Mouse (Mus musculus): Measurements from ENCODE around the gene Wipi1. TPM values are rescaled to one million over a fixed set of nuclear protein-coding genes. Genes with fewer than 3 reads are reported as not detected.

Wipi1 gene
- polyA plus RNA-seq, 1 experiment = 7.0 TPM

- H3K27ac ChIP-seq (ENCODE audit: control insufficient read depth, insufficient read depth, low read length) = no peak overlapping the region
- H3K4me3 ChIP-seq (ENCODE audit: control insufficient read depth, insufficient read depth, low read length) = no peak overlapping the region
- no peaks in the 10 kb centered on the region for H3K27me3 ChIP-seq (ENCODE audit: control insufficient read depth, insufficient read depth, low read length)
- no peak for TF ChIP-seq CTCF (IDR thresholded peaks at IDR 0.05; ENCODE audit: borderline replicate concordance, control insufficient read depth, extremely low read depth, insufficient read depth, low read length, poor library complexity)
- TF ChIP-seq POLR2A (IDR thresholded peaks at IDR 0.05; ENCODE audit: control insufficient read depth, extremely low read depth, insufficient read depth, low read length, poor library complexity) = no peak
- WGBS = 87% methylated on average over 4 of the region's 4 CpGs
- DNase-seq = no peak
- H3K36me3 ChIP-seq (ENCODE audit: control insufficient read depth, insufficient read depth, low read length) = no peaks in the 10 kb centered on the region
- peaks cover 7% of the 10 kb centered on the region for H3K4me1 ChIP-seq (replicated peaks; ENCODE audit: control insufficient read depth, insufficient read depth, low read length)
Measured at GRCm38 (mm10) chr11:109563708-109564107, 48.1 kb downstream of the Wipi1 start.

- Histone ChIP-seq H3K4me3 (ENCODE audit: control insufficient read depth, insufficient read depth, low read length) (no peak overlapping the region), H3K36me3 (ENCODE audit: control insufficient read depth, insufficient read depth, low read length) (no peaks in the 10 kb centered on the region), H3K4me1 (replicated peaks; ENCODE audit: control insufficient read depth, insufficient read depth, low read length) (peaks cover 7% of the 10 kb centered on the region), H3K27me3 (ENCODE audit: control insufficient read depth, insufficient read depth, low read length) (no peaks in the 10 kb centered on the region), H3K27ac (ENCODE audit: control insufficient read depth, insufficient read depth, low read length) (peak overlapping the region; percentile 64)
- no peak for TF ChIP-seq CTCF (IDR thresholded peaks at IDR 0.05; ENCODE audit: borderline replicate concordance, control insufficient read depth, extremely low read depth, insufficient read depth, low read length, poor library complexity)
- TF ChIP-seq POLR2A (IDR thresholded peaks at IDR 0.05; ENCODE audit: control insufficient read depth, extremely low read depth, insufficient read depth, low read length, poor library complexity) = no peak
- WGBS = 43% methylated on average over 3 of the region's 3 CpGs
- no peak for DNase-seq
Measured at GRCm38 (mm10) chr11:109561445-109561844, 50.3 kb downstream of the Wipi1 start.

- Histone ChIP-seq H3K4me3 (ENCODE audit: control insufficient read depth, insufficient read depth, low read length) (no peak overlapping the region), H3K4me1 (replicated peaks; ENCODE audit: control insufficient read depth, insufficient read depth, low read length) (peaks cover 7% of the 10 kb centered on the region), H3K27ac (ENCODE audit: control insufficient read depth, insufficient read depth, low read length) (peak overlapping the region; percentile 72), H3K27me3 (ENCODE audit: control insufficient read depth, insufficient read depth, low read length) (no peaks in the 10 kb centered on the region), H3K36me3 (ENCODE audit: control insufficient read depth, insufficient read depth, low read length) (no peaks in the 10 kb centered on the region)
- WGBS = 5% methylated on average over 9 of the region's 9 CpGs
- DNase-seq = peak; percentile 78
- TF ChIP-seq CTCF (IDR thresholded peaks at IDR 0.05; ENCODE audit: borderline replicate concordance, control insufficient read depth, extremely low read depth, insufficient read depth, low read length, poor library complexity) = peak; percentile 57; the same call in 1 of the 2 replicates
- TF ChIP-seq POLR2A (IDR thresholded peaks at IDR 0.05; ENCODE audit: control insufficient read depth, extremely low read depth, insufficient read depth, low read length, poor library complexity) = no peak
Measured at GRCm38 (mm10) chr11:109560793-109561257, 50.9 kb downstream of the Wipi1 start.

GRCm38 (mm10) chr11:109559241-109559640 is 52.5 kb downstream of the Wipi1 start:
- DNase-seq = no peak
- TF ChIP-seq CTCF (IDR thresholded peaks at IDR 0.05; ENCODE audit: borderline replicate concordance, control insufficient read depth, extremely low read depth, insufficient read depth, low read length, poor library complexity) (no peak), POLR2A (IDR thresholded peaks at IDR 0.05; ENCODE audit: control insufficient read depth, extremely low read depth, insufficient read depth, low read length, poor library complexity) (no peak)
- Histone ChIP-seq H3K27me3 (ENCODE audit: control insufficient read depth, insufficient read depth, low read length) (no peaks in the 10 kb centered on the region), H3K4me1 (replicated peaks; ENCODE audit: control insufficient read depth, insufficient read depth, low read length) (peaks cover 11% of the 10 kb centered on the region), H3K27ac (ENCODE audit: control insufficient read depth, insufficient read depth, low read length) (no peak overlapping the region), H3K4me3 (ENCODE audit: control insufficient read depth, insufficient read depth, low read length) (no peak overlapping the region), H3K36me3 (ENCODE audit: control insufficient read depth, insufficient read depth, low read length) (no peaks in the 10 kb centered on the region)
- WGBS = 95% methylated on average over 12 of the region's 12 CpGs

GRCm38 (mm10) chr11:109557419-109557818 is 54.3 kb downstream of the Wipi1 start:
- TF ChIP-seq CTCF (IDR thresholded peaks at IDR 0.05; ENCODE audit: borderline replicate concordance, control insufficient read depth, extremely low read depth, insufficient read depth, low read length, poor library complexity) (no peak), POLR2A (IDR thresholded peaks at IDR 0.05; ENCODE audit: control insufficient read depth, extremely low read depth, insufficient read depth, low read length, poor library complexity) (no peak)
- no peak overlapping the region for H3K27ac ChIP-seq (ENCODE audit: control insufficient read depth, insufficient read depth, low read length)
- peaks cover 12% of the 10 kb centered on the region for H3K4me1 ChIP-seq (replicated peaks; ENCODE audit: control insufficient read depth, insufficient read depth, low read length)
- no peak overlapping the region for H3K4me3 ChIP-seq (ENCODE audit: control insufficient read depth, insufficient read depth, low read length)
- no peak for DNase-seq
- 81% methylated on average over 11 of the region's 11 CpGs for WGBS
- H3K27me3 ChIP-seq (ENCODE audit: control insufficient read depth, insufficient read depth, low read length) = no peaks in the 10 kb centered on the region
- no peaks in the 10 kb centered on the region for H3K36me3 ChIP-seq (ENCODE audit: control insufficient read depth, insufficient read depth, low read length)

- Histone ChIP-seq H3K27me3 (ENCODE audit: control insufficient read depth, insufficient read depth, low read length) (no peaks in the 10 kb centered on the region), H3K4me1 (replicated peaks; ENCODE audit: control insufficient read depth, insufficient read depth, low read length) (peaks cover 8% of the 10 kb centered on the region), H3K4me3 (ENCODE audit: control insufficient read depth, insufficient read depth, low read length) (no peak overlapping the region), H3K36me3 (ENCODE audit: control insufficient read depth, insufficient read depth, low read length) (no peaks in the 10 kb centered on the region), H3K27ac (ENCODE audit: control insufficient read depth, insufficient read depth, low read length) (no peak overlapping the region)
- 96% methylated on average over 6 of the region's 6 CpGs for WGBS
- no peak for DNase-seq
- TF ChIP-seq POLR2A (IDR thresholded peaks at IDR 0.05; ENCODE audit: control insufficient read depth, extremely low read depth, insufficient read depth, low read length, poor library complexity) (no peak), CTCF (IDR thresholded peaks at IDR 0.05; ENCODE audit: borderline replicate concordance, control insufficient read depth, extremely low read depth, insufficient read depth, low read length, poor library complexity) (no peak)
Measured at GRCm38 (mm10) chr11:109556130-109556529, 55.6 kb downstream of the Wipi1 start.

GRCm38 (mm10) chr11:109554443-109554842 is 57.3 kb downstream of the Wipi1 start:
- Histone ChIP-seq H3K27ac (ENCODE audit: control insufficient read depth, insufficient read depth, low read length) (peak overlapping the region; percentile 1), H3K4me1 (replicated peaks; ENCODE audit: control insufficient read depth, insufficient read depth, low read length) (peaks cover 5% of the 10 kb centered on the region)
- DNase-seq = no peak

More at GRCm38 (mm10) chr11:109554443-109554842, 57.3 kb downstream of the Wipi1 start:
- H3K4me3 ChIP-seq (ENCODE audit: control insufficient read depth, insufficient read depth, low read length) = no peak overlapping the region
- TF ChIP-seq POLR2A (IDR thresholded peaks at IDR 0.05; ENCODE audit: control insufficient read depth, extremely low read depth, insufficient read depth, low read length, poor library complexity) (no peak), CTCF (IDR thresholded peaks at IDR 0.05; ENCODE audit: borderline replicate concordance, control insufficient read depth, extremely low read depth, insufficient read depth, low read length, poor library complexity) (no peak)
- H3K27me3 ChIP-seq (ENCODE audit: control insufficient read depth, insufficient read depth, low read length) = no peaks in the 10 kb centered on the region
- no peaks in the 10 kb centered on the region for H3K36me3 ChIP-seq (ENCODE audit: control insufficient read depth, insufficient read depth, low read length)
- WGBS = 56% methylated on average over 3 of the region's 3 CpGs
